Mouse (Mus musculus) limb, embryonic 15.5 days (tissue): ENCODE measurements around the gene Uggt1. TPM values are rescaled to one million over a fixed set of nuclear protein-coding genes. Genes with fewer than 3 reads are reported as not detected.

ENCODE experiments used
- ATAC-seq: fragments of 200-750 bp; cut with Nextera tagmentation; 2 replicates; pipeline ENCODE4 v1.8.0; 2017; ENCODE audit warnings: low read depth, moderate TSS enrichment; ENCODE audit not compliant: insufficient number of reproducible peaks, low FRiP score, low TSS enrichment
- H3K27ac ChIP-seq: fragments of 300-500 bp; sonication (generic); 2 replicates; pipeline ENCODE4 v1.5.1; 2015; ENCODE audit warnings: moderate library complexity, mild to moderate bottlenecking, inconsistent platforms
- H3K27me3 ChIP-seq: fragments of 300-500 bp; sonication (generic); 2 replicates; pipeline ENCODE4 v1.6.1; 2015; ENCODE audit warnings: inconsistent platforms
- H3K36me3 ChIP-seq: fragments of 300-500 bp; sonication (generic); 2 replicates; pipeline ENCODE4 v1.6.1; 2015; ENCODE audit warnings: inconsistent platforms
- H3K4me1 ChIP-seq: fragments of 300-500 bp; sonication (generic); 2 replicates; pipeline ENCODE4 v1.6.1; 2015; ENCODE audit warnings: inconsistent platforms
- H3K4me2 ChIP-seq: fragments of 300-500 bp; sonication (generic); 2 replicates; pipeline ENCODE4 v1.6.1; 2015; ENCODE audit warnings: mild to moderate bottlenecking, inconsistent platforms
- H3K4me3 ChIP-seq: fragments of 300-500 bp; sonication (generic); 2 replicates; pipeline ENCODE4 v1.5.1; 2015; ENCODE audit warnings: mild to moderate bottlenecking, inconsistent platforms
- H3K9ac ChIP-seq: fragments of 300-500 bp; sonication (generic); 2 replicates; pipeline ENCODE4 v1.6.1; 2015; ENCODE audit warnings: inconsistent platforms
- H3K9me3 ChIP-seq: fragments of 300-500 bp; sonication (generic); 2 replicates; pipeline ENCODE4 v1.6.1; 2016; ENCODE audit warnings: inconsistent platforms
- whole genome bisulfite sequencing: fragments of 180-500 bp; shearing (Covaris S2); methylation state at CpG from one replicate; pipeline ENCODE4 v1.1.7; 2015; 5-methylcytosine and 5-hydroxymethylcytosine counted together
- microRNA-seq: library from miRNA; unstranded; fragments of <30 nt; microRNA quantifications from one replicate; pipeline ENCODE4, GENCODE M21; 2016
- polyA plus RNA-seq: library from polyadenylated mRNA; unstranded; fragments of >200 nt; fragmentation: Nextera tagmentation; extraction: Ambion mirVana; gene quantifications from 2 replicates; pipeline ENCODE4 v1.2.1, GENCODE M21; 2015

The Uggt1 gene
- polyA plus RNA-seq, 1 experiment from 2014 or later: 52.2 TPM

DNA sequence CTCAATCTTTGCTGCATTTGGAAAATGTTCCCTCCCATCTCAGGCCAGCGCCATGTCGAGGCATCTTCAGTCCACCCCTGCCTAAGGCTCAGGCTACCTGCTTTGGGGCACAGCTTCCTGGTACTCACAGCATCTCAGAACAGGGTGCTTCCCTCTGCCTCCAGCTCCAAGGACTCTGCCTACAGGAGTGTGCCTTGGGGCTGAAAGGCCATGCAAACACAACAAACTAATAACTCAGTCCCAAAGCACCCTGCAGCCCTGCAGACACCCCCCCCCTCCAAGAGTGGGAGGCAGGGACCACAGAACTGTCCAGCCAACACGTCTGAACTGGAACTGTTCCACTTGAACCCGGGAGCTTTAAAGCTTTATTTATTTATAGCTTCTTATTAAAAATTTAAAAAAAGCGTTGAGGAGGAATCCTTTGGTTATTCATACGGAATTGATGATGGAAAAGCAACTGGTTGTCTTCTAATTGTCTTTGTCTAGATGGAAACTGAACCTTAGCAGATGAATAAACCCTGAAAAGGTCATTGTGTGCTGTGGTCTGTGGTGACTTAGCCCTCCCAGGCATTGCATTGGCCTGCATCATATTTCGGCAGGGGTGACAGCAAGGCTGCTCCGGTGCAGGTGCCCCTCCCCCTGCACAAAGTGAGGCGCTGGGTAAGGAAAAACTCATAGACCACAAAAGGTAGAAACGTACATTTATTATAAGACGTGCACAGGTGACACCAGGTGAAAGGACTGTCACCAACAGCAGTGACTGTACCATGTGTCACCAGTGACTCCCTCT is 138.4 kb downstream of the Uggt1 start:
- Histone ChIP-seq H3K9ac (no peak overlapping the region), H3K4me1 (no peaks in the 10 kb centered on the region), H3K27me3 (no peaks in the 10 kb centered on the region), H3K4me3 (no peak overlapping the region), H3K36me3 (peaks cover 52% of the 10 kb centered on the region), H3K9me3 (no peaks in the 10 kb centered on the region), H3K27ac (no peak overlapping the region), H3K4me2 (no peak overlapping the region)
- 82% methylated on average over 11 of the region's 11 CpGs for WGBS
- no peak for ATAC-seq

DNA sequence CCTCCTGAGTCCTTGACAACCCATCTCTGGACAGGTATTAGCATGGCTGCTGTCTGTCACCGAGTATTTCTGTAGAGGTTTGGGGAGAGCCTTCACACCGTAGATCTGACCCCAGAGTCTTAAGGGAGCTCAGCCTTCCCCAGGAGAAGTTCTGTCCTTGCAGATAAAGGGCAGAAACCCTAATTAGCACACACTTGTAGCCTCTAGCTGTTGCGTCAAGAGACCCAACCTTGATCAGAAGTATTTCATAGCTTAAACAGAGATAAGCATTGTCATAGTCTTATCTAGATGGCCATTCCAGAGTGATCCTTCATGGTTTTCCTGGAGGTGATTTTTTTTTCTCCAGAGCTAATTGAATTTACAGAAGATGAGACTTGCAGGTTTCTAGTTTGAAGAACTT is 144.1 kb downstream of the Uggt1 start:
- no peaks in the 10 kb centered on the region for H3K9me3 ChIP-seq
- no peaks in the 10 kb centered on the region for H3K27me3 ChIP-seq
- H3K4me1 ChIP-seq: peaks cover 6% of the 10 kb centered on the region
- H3K27ac ChIP-seq: no peak overlapping the region
- H3K36me3 ChIP-seq: peaks cover 45% of the 10 kb centered on the region
- no peak overlapping the region for H3K4me2 ChIP-seq
- H3K9ac ChIP-seq: no peak overlapping the region
- ATAC-seq: no peak
- H3K4me3 ChIP-seq: no peak overlapping the region
- WGBS: 92% methylated on average over 3 of the region's 3 CpGs

DNA sequence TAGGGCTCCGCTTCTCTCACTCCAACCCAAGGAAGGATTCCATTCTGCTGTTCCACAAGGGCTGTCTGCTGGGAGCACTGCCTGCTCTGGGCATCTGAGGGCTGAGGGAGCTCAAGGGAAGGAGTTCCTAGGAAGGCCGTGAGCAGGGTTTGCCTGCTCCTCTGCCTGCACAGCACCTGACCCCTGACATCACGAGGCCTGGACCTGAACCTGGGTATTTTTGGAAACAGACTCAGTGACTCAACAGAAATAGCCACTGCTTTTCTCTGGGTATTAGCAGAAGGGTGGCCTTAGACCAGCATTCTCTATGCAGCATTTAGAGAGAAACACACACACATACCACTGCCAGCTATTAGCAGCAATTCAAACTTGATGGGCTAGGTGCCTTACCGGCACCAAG is 146.1 kb downstream of the Uggt1 start:
- H3K36me3 ChIP-seq: peaks cover 39% of the 10 kb centered on the region

DNA sequence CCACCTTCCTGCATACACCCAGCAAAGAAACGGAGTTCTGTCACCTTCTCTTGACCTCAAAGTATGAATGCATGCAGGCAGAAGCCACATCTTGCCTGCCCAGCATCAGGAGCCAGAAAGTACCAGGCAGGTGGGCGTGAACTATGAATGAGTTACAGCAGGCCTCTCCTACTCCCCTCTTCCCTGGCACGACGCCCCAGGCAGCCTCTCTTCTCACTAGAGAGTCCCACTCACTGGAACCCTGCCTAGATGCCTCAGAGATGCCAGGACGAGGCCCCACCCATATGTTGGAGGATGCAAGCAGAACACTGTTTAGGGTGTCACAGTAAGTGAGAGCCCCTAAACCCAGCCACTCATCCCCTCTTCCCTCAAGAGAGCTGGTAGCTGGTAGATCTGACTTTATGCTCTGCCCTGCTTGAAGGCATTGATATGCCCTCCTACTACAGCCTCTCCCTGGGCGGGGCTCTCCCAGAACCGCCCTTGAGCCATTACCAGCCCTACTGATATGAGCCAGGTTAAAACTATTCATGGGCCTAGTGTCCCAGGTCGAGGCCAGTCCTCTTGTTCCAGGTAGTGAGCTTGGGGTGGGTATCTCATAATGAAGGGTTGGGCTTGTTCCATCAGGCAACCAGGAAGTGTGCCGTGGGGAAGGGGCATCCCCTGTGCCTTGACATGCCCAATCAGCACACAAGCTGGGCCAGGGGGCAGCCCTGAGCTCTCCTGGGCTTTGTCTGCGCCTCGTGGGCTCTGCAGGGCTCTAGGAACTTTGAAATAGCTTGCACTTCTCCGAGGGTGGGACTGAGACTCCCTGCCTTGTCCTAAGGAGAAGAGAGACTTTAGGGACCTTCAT is 148.9 kb downstream of the Uggt1 start:
- WGBS: 62% methylated on average over 12 of the region's 12 CpGs
- Histone ChIP-seq H3K4me1 (peaks cover 13% of the 10 kb centered on the region), H3K9ac (no peak overlapping the region), H3K9me3 (no peaks in the 10 kb centered on the region), H3K36me3 (peaks cover 18% of the 10 kb centered on the region), H3K27me3 (no peaks in the 10 kb centered on the region), H3K4me2 (no peak overlapping the region), H3K4me3 (no peak overlapping the region), H3K27ac (no peak overlapping the region)
- 0 out of 2 replicates have a peak, but pooled peaks have one; percentile 22 for ATAC-seq

More for the DNA sequence above, 146.1 kb downstream of the Uggt1 start:
- Histone ChIP-seq H3K4me2 (no peak overlapping the region), H3K9me3 (no peaks in the 10 kb centered on the region), H3K27ac (no peak overlapping the region), H3K4me1 (peaks cover 13% of the 10 kb centered on the region), H3K9ac (no peak overlapping the region), H3K4me3 (no peak overlapping the region), H3K27me3 (no peaks in the 10 kb centered on the region)
- WGBS: 86% methylated on average over 4 of the region's 4 CpGs
- no peak for ATAC-seq

DNA sequence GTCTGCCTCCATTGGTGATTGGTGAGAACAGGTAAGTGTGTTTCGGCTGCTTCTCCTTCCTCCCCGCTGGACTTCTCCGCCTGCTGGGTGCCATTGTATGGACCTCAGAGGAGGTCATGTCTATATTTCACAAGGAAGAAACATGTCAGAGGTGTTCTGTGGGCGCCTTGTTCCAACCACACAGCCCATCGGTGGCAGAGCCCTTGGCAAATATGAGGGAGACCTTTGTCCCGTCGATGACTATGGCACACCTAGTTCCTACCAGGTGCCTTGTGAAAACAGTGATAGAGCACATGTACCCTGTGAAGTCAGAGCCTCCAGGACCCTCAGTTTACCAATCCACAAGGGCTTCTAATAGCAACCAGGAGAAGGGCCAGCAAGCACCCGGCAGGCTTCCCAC is 150.8 kb downstream of the Uggt1 start:
- Histone ChIP-seq H3K27ac (no peak overlapping the region), H3K4me1 (peaks cover 30% of the 10 kb centered on the region), H3K9ac (no peak overlapping the region), H3K36me3 (peaks cover 14% of the 10 kb centered on the region), H3K27me3 (no peaks in the 10 kb centered on the region), H3K4me2 (no peak overlapping the region), H3K4me3 (no peak overlapping the region), H3K9me3 (no peaks in the 10 kb centered on the region)
- 94% methylated on average over 8 of the region's 8 CpGs for WGBS
- no peak for ATAC-seq

DNA sequence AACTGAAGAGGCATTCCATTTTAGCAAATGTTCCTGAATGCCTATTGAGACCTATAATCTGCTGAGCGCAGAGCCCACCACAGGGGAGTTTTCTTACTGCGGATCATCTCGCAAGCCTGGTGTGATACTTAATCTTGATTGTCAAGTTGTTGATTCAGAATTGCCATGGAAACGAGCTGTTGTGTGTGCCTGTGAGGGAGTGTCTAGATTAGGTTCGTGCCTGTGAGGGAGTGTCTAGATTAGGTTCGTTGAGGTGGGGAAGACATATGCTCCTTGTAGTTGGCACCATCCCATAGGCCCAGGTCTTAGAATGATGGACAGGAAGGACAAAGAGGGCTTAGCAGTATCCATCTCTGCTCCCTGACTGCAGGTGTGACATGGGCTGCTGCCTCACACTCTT is 153.3 kb downstream of the Uggt1 start:
- Histone ChIP-seq H3K4me2 (no peak overlapping the region), H3K27me3 (no peaks in the 10 kb centered on the region), H3K4me3 (no peak overlapping the region), H3K9me3 (no peaks in the 10 kb centered on the region), H3K4me1 (peaks cover 49% of the 10 kb centered on the region), H3K27ac (no peak overlapping the region), H3K9ac (no peak overlapping the region), H3K36me3 (peaks cover 17% of the 10 kb centered on the region)
- WGBS: 79% methylated on average over 6 of the region's 6 CpGs
- ATAC-seq: no peak

DNA sequence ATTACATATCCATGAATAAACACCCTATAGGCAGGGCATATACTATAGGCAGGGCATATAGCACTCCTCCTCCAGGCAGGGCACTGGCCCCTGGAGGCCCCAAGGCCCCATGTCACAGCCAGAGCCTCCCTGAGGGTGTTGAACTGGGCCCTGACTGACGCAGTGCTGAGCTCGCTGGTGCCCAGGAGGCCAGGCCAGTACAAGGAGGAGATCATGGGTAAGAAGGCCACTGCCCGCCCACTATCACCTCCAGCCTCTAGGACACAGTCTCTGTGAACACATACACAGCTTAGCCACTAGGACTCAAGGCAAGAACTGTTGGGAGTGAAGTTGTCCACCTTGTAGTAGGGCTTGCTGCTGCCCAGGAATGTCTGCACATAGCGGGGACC is 153.8 kb downstream of the Uggt1 start:
- 88% methylated on average over 4 of the region's 4 CpGs for WGBS
- Histone ChIP-seq H3K4me2 (no peak overlapping the region), H3K27ac (no peak overlapping the region), H3K4me3 (no peak overlapping the region), H3K9me3 (no peaks in the 10 kb centered on the region), H3K27me3 (no peaks in the 10 kb centered on the region), H3K36me3 (peaks cover 18% of the 10 kb centered on the region), H3K9ac (no peak overlapping the region), H3K4me1 (peaks cover 46% of the 10 kb centered on the region)
- ATAC-seq: no peak

Small RNA genes lying within 50 kb of the gene (microRNA-seq; reads per million reads assigned to microRNA genes)
- gene Mir6897: 1.0 reads per million

Other genes starting within 250 kb of the Uggt1 start
- gene Hs6st1, start 176.3 kb downstream of the Uggt1 start, polyA plus RNA-seq: 6.5 and 8.1 TPM in 2 replicates
- 1.7 and 2.4 TPM in 2 replicates for gene Neurl3, start 30.0 kb upstream of the Uggt1 start, polyA plus RNA-seq
- 12.0 and 13.5 TPM in 2 replicates for gene Arid5a, start 63.0 kb upstream of the Uggt1 start, polyA plus RNA-seq
- 39.0 and 40.2 TPM in 2 replicates for gene Kansl3, start 124.5 kb upstream of the Uggt1 start, polyA plus RNA-seq
- gene Fer1l5, start 127.6 kb upstream of the Uggt1 start, polyA plus RNA-seq: 0.78 and 0.98 TPM in 2 replicates
- gene Lman2l, start 200.6 kb upstream of the Uggt1 start, polyA plus RNA-seq: 45.3 and 46.4 TPM in 2 replicates
- gene Cnnm4, start 226.9 kb upstream of the Uggt1 start, polyA plus RNA-seq: 14.9 and 15.3 TPM in 2 replicates